Mouse (Mus musculus) small intestine, adult 2 months (tissue): ENCODE data around the gene Ppfibp1.

ENCODE experiments used
- CTCF ChIP-seq: fragments of 200-500 bp; IDR thresholded peaks from 2 replicates; pipeline ENCODE4 v1.5.1; 2012; ENCODE audit warnings: low read depth, mild to moderate bottlenecking, control low read depth, inconsistent platforms, low read length, moderate library complexity, mixed read lengths; ENCODE audit not compliant: insufficient replicate concordance, insufficient read length; ENCODE audit errors: extremely low read depth
- POLR2A ChIP-seq: fragments of 200-500 bp; IDR thresholded peaks from 2 replicates; pipeline ENCODE4 v1.6.1; 2012; ENCODE audit warnings: low read depth, mild to moderate bottlenecking, control low read depth, inconsistent platforms, low read length, moderate library complexity

DNA sequence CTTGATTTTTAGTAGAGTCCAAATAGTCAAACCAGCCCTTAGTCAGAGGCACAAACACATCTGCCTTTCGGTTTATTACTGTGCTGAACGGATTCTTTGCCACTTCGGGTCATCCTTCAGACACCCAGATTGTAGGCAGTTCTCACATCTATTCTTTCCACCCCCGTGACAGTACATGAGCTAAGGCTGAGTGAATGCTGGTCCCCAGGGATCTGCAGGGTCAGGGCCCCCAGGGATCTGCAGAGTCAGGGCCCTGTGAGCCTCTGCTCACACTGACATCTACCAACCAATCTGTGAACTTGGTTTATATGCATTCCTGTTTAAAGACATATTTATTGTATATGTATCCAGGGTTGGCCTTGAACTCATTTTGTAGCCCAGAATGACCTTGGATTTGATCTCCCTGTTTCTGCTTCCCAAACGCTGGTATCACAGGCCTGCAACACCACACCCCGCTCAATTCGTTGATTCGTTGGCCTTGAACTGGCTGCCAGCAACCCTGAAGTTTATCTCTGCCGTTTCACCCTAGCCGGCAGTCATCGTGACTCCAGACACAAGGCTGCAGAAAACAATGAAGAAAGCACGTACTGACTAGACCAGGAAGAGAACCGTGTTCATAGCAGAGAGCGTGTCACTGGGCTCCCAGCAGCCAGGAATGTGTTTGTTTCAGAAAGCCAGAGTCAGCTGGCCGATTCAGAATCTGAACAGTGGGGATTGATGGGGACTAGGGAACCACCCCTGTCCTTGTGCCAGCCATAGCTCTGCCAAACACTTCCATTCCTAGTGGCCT lies 42.1 kb upstream of the Ppfibp1 start:
- TF ChIP-seq CTCF: no peak
- TF ChIP-seq POLR2A: no peak
